Mouse (Mus musculus) hindbrain, embryonic 12.5 days (tissue): ENCODE results near the gene Rfpl4. TPM values are rescaled to one million over a fixed set of nuclear protein-coding genes. Genes with fewer than 3 reads are reported as not detected.
A peak's percentile ranks its signal among the peaks of the same experiment; 100 is the strongest.

Experiments
- ATAC-seq: fragments of 200-750 bp; cut with Nextera tagmentation; 2 replicates; pipeline ENCODE4 v1.8.0; 2017; ENCODE audit warnings: moderate TSS enrichment; ENCODE audit not compliant: low FRiP score
- H3K27ac ChIP-seq: fragments of 300-500 bp; sonication (generic); 2 replicates; pipeline ENCODE4 v1.5.1; 2016; ENCODE audit warnings: mild to moderate bottlenecking
- H3K27me3 ChIP-seq: fragments of 300-500 bp; sonication (generic); 2 replicates; pipeline ENCODE4 v1.6.1; 2016; ENCODE audit warnings: mild to moderate bottlenecking
- H3K36me3 ChIP-seq: fragments of 300-500 bp; sonication (generic); 2 replicates; pipeline ENCODE4 v1.6.1; 2016; ENCODE audit warnings: mild to moderate bottlenecking
- H3K4me1 ChIP-seq: fragments of 300-500 bp; sonication (generic); 2 replicates; pipeline ENCODE4 v1.6.1; 2016
- H3K4me2 ChIP-seq: fragments of 300-500 bp; sonication (generic); replicated peaks from 2 replicates; pipeline ENCODE4 v1.6.1; 2016; ENCODE audit warnings: mild to moderate bottlenecking
- H3K4me3 ChIP-seq: fragments of 300-500 bp; sonication (generic); 2 replicates; pipeline ENCODE4 v1.5.1; 2016; ENCODE audit warnings: mild to moderate bottlenecking
- H3K9ac ChIP-seq: fragments of 300-500 bp; sonication (generic); 2 replicates; pipeline ENCODE4 v1.6.1; 2016; ENCODE audit warnings: mild to moderate bottlenecking, moderate library complexity
- H3K9me3 ChIP-seq: fragments of 300-500 bp; sonication (generic); replicated peaks from 2 replicates; pipeline ENCODE4 v1.6.1; 2016; ENCODE audit warnings: mild to moderate bottlenecking
- WGBS: fragments of 180-500 bp; shearing (Covaris S2); methylation state at CpG from one replicate; pipeline ENCODE4 v1.1.7; 2016; 5-methylcytosine and 5-hydroxymethylcytosine counted together
- polyA plus RNA-seq: library from polyadenylated mRNA; unstranded; fragments of >200 nt; fragmentation: Nextera tagmentation; extraction: Ambion mirVana; gene quantifications from 2 replicates; pipeline ENCODE4 v1.2.1, GENCODE M21; 2016

Rfpl4 gene
- polyA plus RNA-seq, 1 experiment from 2014 or later: not detected

GRCm38 (mm10) chr7:5092381-5092780, 24.4 kb downstream of the Rfpl4 start:
- no peak for ATAC-seq
- H3K4me1 ChIP-seq: no peaks in the 10 kb centered on the region
- peaks cover 66% of the 10 kb centered on the region for H3K36me3 ChIP-seq

GRCm38 (mm10) chr7:5091008-5091728, 25.6 kb downstream of the Rfpl4 start:
- Histone ChIP-seq H3K36me3 (peaks cover 62% of the 10 kb centered on the region), H3K27ac (no peak overlapping the region), H3K27me3 (no peaks in the 10 kb centered on the region), H3K4me3 (no peak overlapping the region), H3K9me3 (no peaks in the 10 kb centered on the region), H3K9ac (0 out of 2 replicates have a peak overlapping the region, but pooled peaks have one; percentile 14), H3K4me2 (no peak overlapping the region), H3K4me1 (no peaks in the 10 kb centered on the region)
- 95% methylated on average over 15 of the region's 15 CpGs for WGBS
- ATAC-seq: no peak

More at GRCm38 (mm10) chr7:5092381-5092780, 24.4 kb downstream of the Rfpl4 start:
- Histone ChIP-seq H3K4me3 (no peak overlapping the region), H3K27ac (no peak overlapping the region), H3K9ac (no peak overlapping the region), H3K27me3 (no peaks in the 10 kb centered on the region), H3K9me3 (no peaks in the 10 kb centered on the region), H3K4me2 (no peak overlapping the region)
- WGBS: 90% methylated on average over 6 of the region's 6 CpGs

GRCm38 (mm10) chr7:5089853-5090252, 26.9 kb downstream of the Rfpl4 start:
- H3K27ac ChIP-seq: no peak overlapping the region
- no peaks in the 10 kb centered on the region for H3K4me1 ChIP-seq
- no peak overlapping the region for H3K9ac ChIP-seq
- H3K9me3 ChIP-seq: no peaks in the 10 kb centered on the region
- H3K4me2 ChIP-seq: no peak overlapping the region
- no peak for ATAC-seq
- no peaks in the 10 kb centered on the region for H3K27me3 ChIP-seq
- peaks cover 52% of the 10 kb centered on the region for H3K36me3 ChIP-seq
- 97% methylated on average over 15 of the region's 15 CpGs for WGBS
- H3K4me3 ChIP-seq: no peak overlapping the region

GRCm38 (mm10) chr7:5087886-5088285, 28.9 kb downstream of the Rfpl4 start:
- Histone ChIP-seq H3K27me3 (no peaks in the 10 kb centered on the region), H3K9me3 (no peaks in the 10 kb centered on the region), H3K4me2 (no peak overlapping the region), H3K4me3 (no peak overlapping the region), H3K36me3 (peaks cover 46% of the 10 kb centered on the region), H3K9ac (no peak overlapping the region), H3K27ac (no peak overlapping the region), H3K4me1 (no peaks in the 10 kb centered on the region)
- no peak for ATAC-seq
- WGBS: 89% methylated on average over 4 of the region's 4 CpGs

- no peak for ATAC-seq
- peaks cover 6% of the 10 kb centered on the region; the same call in 1 of the 2 replicates for H3K4me1 ChIP-seq
- H3K9me3 ChIP-seq: no peaks in the 10 kb centered on the region
- H3K27ac ChIP-seq: no peak overlapping the region
- H3K4me3 ChIP-seq: no peak overlapping the region
- no peak overlapping the region for H3K9ac ChIP-seq
- H3K27me3 ChIP-seq: no peaks in the 10 kb centered on the region
- peaks cover 40% of the 10 kb centered on the region for H3K36me3 ChIP-seq
- 80% methylated on average over 5 of the region's 5 CpGs for WGBS
- no peak overlapping the region for H3K4me2 ChIP-seq
These were observed 29.8 kb downstream of the Rfpl4 start for GRCm38 (mm10) chr7:5086921-5087440.

- Histone ChIP-seq H3K9me3 (no peaks in the 10 kb centered on the region), H3K4me1 (peaks cover 19% of the 10 kb centered on the region), H3K36me3 (peaks cover 34% of the 10 kb centered on the region), H3K9ac (no peak overlapping the region), H3K4me2 (no peak overlapping the region), H3K27me3 (no peaks in the 10 kb centered on the region), H3K4me3 (no peak overlapping the region), H3K27ac (no peak overlapping the region)
- 90% methylated on average over 1 of the region's 1 CpGs for WGBS
- ATAC-seq: no peak
These were observed 31.2 kb downstream of the Rfpl4 start for GRCm38 (mm10) chr7:5085512-5085911.

- WGBS: 92% methylated on average over 18 of the region's 18 CpGs
- ATAC-seq: no peak
- H3K36me3 ChIP-seq: peaks cover 33% of the 10 kb centered on the region
- no peak overlapping the region for H3K4me2 ChIP-seq
- H3K27me3 ChIP-seq: no peaks in the 10 kb centered on the region
- H3K4me3 ChIP-seq: no peak overlapping the region
- H3K9me3 ChIP-seq: no peaks in the 10 kb centered on the region
- no peak overlapping the region for H3K9ac ChIP-seq
- H3K4me1 ChIP-seq: peaks cover 19% of the 10 kb centered on the region
- H3K27ac ChIP-seq: no peak overlapping the region
These were observed 33.2 kb downstream of the Rfpl4 start for GRCm38 (mm10) chr7:5083325-5084105.

- H3K27ac ChIP-seq: no peak overlapping the region
- H3K36me3 ChIP-seq: peaks cover 41% of the 10 kb centered on the region
- 97% methylated on average over 2 of the region's 2 CpGs for WGBS
- peaks cover 19% of the 10 kb centered on the region for H3K4me1 ChIP-seq
- H3K4me3 ChIP-seq: 0 out of 2 replicates have a peak overlapping the region, but pooled peaks have one; percentile 97
- H3K4me2 ChIP-seq: peak overlapping the region; percentile 92; the same call in 1 of the 2 replicates
- no peaks in the 10 kb centered on the region for H3K9me3 ChIP-seq
- no peak for ATAC-seq
- no peak overlapping the region; the same call in 1 of the 2 replicates for H3K9ac ChIP-seq
- no peaks in the 10 kb centered on the region for H3K27me3 ChIP-seq
These were observed 34.8 kb downstream of the Rfpl4 start for GRCm38 (mm10) chr7:5081939-5082338.

- Histone ChIP-seq H3K27me3 (no peaks in the 10 kb centered on the region), H3K4me1 (peaks cover 19% of the 10 kb centered on the region), H3K9me3 (no peaks in the 10 kb centered on the region), H3K9ac (peak overlapping the region; percentile 97), H3K4me2 (peak overlapping the region; percentile 92), H3K4me3 (peak overlapping the region; percentile 97), H3K36me3 (peaks cover 44% of the 10 kb centered on the region), H3K27ac (no peak overlapping the region; the same call in 1 of the 2 replicates)
- no peak for ATAC-seq
- 77% methylated on average over 6 of the region's 6 CpGs for WGBS
These were observed 35.5 kb downstream of the Rfpl4 start for GRCm38 (mm10) chr7:5081241-5081640.

GRCm38 (mm10) chr7:5080815-5081214, 35.9 kb downstream of the Rfpl4 start:
- Histone ChIP-seq H3K9ac (peak overlapping the region; percentile 97), H3K4me3 (peak overlapping the region; percentile 97), H3K9me3 (no peaks in the 10 kb centered on the region), H3K27ac (peak overlapping the region; percentile 90), H3K36me3 (peaks cover 45% of the 10 kb centered on the region), H3K4me1 (peaks cover 19% of the 10 kb centered on the region), H3K4me2 (peak overlapping the region; percentile 92), H3K27me3 (no peaks in the 10 kb centered on the region)
- no peak for ATAC-seq
- 20% methylated on average over 6 of the region's 6 CpGs for WGBS

GRCm38 (mm10) chr7:5080010-5080751, 36.6 kb downstream of the Rfpl4 start, which contains the start of gene Epn1:
Gene Epn1 (plus strand): TSS chr7:5080235.
- Histone ChIP-seq H3K9me3 (no peaks in the 10 kb centered on the region), H3K4me3 (peak within 1 kb of the TSS; percentile 97), H3K36me3 (peaks cover 50% of the 10 kb centered on the region), H3K4me1 (peaks cover 19% of the 10 kb centered on the region), H3K27me3 (no peaks in the 10 kb centered on the region), H3K27ac (peak within 1 kb of the TSS; percentile 90), H3K9ac (peak within 1 kb of the TSS; percentile 97), H3K4me2 (peak within 1 kb of the TSS; percentile 92)
- ATAC-seq: peak; percentile 98
- under 1% methylated on average over 76 of the region's 81 CpGs for WGBS
